Mouse (Mus musculus): Measurements from ENCODE around the gene Kdm6b. TPM values are rescaled to one million over a fixed set of nuclear protein-coding genes. Genes with fewer than 3 reads are reported as not detected.

The Kdm6b gene
- total RNA-seq, 2 experiments from 2014 or later = 2.8 to 14.4 TPM

DNA sequence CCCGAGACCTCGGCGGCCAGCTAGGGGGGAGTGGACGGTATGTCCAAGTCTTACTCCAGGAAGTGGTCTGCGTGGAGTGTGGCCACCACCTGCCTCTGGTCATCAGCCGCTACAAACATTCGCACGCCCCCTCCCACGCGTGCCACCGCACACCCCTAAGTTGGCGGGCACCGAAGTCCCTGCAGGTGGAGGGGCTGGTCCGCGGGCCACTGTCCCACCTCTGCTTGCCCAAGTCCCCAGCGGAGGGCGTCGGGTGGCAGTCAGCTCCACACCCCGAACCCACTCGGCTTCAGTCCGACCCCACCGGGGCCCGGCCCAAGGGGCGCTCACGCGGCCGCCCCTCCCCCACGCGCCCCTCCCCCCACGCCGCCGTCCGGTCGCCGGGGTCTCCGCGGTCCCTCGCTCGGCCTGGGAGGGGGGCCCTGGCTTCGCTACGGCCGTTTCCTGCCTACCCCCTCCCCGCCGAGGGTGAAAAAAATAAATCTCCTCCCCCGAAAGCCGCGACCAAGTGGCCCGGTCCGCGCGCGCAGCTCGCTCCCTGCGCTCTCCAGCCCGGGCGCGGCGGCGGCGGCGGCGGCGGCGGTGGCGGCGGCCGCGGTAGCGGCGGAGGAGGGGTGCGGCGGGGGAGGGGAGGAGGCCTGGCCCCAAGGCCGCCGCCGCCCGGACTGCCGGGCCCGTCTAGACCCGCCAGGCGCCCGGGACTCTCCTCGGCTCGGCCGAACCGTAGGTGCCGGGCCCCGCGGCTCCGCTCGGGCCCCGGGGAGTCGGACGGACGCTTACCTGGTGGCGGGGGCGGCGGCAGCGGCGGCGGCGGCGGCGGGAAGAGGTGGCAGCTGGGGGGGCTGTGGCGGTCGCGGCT, 44.9 kb downstream of the Kdm6b start:
- no peak for ATAC-seq (replicated peaks; ENCODE audit: poor library complexity, severe bottlenecking)

- ATAC-seq (replicated peaks; ENCODE audit: poor library complexity, severe bottlenecking) = peak; percentile 31
Measured at GRCm38 (mm10) chr11:69367616-69368355, 45.7 kb downstream of the Kdm6b start.

DNA sequence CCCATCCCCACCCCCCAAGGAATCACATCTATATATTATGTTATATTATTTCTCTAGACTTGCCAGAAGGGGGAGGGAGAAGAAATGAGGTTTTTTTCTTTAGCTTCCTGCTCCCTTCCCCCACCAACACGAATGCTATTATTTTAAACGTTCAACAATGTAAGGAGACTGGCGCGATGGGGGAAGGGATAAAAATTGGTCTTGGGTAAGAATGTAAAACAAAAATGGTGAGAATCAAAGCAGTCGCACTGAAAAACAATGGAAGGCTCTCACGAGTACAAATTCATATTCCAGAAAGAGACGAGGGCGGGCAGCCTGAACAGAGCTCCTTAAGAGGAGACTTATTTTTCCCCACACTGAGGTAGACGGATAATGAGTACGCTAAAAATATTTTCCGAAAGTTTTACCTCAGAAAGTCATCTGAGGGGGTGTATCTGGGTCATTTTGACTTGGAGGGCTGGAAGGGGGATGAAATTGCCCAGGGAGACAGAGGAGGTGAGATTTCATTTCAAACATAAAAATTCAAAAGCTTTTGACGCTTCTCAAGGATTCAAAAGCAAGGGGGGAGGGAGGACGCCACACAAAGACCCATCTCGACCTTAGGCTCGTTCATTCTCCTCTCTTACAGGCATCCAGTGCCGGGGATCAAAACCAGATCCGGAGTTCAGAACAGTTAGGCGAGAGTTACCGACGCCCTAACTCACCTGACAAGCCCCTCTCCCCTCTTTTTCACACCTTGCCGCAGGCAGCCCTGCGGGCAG, 46.4 kb downstream of the Kdm6b start:
- no peak for ATAC-seq (replicated peaks; ENCODE audit: poor library complexity, severe bottlenecking)

- ATAC-seq (replicated peaks; ENCODE audit: poor library complexity, severe bottlenecking) = peak; percentile 74
Measured at GRCm38 (mm10) chr11:69366157-69366854, 47.2 kb downstream of the Kdm6b start.

GRCm38 (mm10) chr11:69365722-69366121, 47.8 kb downstream of the Kdm6b start:
- ATAC-seq (replicated peaks; ENCODE audit: poor library complexity, severe bottlenecking) = no peak

GRCm38 (mm10) chr11:69364910-69365309, 48.6 kb downstream of the Kdm6b start:
- ATAC-seq (replicated peaks; ENCODE audit: poor library complexity, severe bottlenecking) = 0 out of 2 replicates have a peak, but pooled peaks have one; percentile 12

- ATAC-seq (replicated peaks; ENCODE audit: poor library complexity, severe bottlenecking) = no peak
Measured at GRCm38 (mm10) chr11:69364376-69364775, 49.1 kb downstream of the Kdm6b start.

GRCm38 (mm10) chr11:69362479-69362878, 51.0 kb downstream of the Kdm6b start:
- no peak for ATAC-seq (replicated peaks; ENCODE audit: poor library complexity, severe bottlenecking)

- ATAC-seq (replicated peaks; ENCODE audit: poor library complexity, severe bottlenecking) = no peak
Measured at GRCm38 (mm10) chr11:69362021-69362420, 51.5 kb downstream of the Kdm6b start.

- no peak for ATAC-seq (replicated peaks; ENCODE audit: poor library complexity, severe bottlenecking)
Measured at GRCm38 (mm10) chr11:69357690-69358089, 55.8 kb downstream of the Kdm6b start.

- ATAC-seq (replicated peaks; ENCODE audit: poor library complexity, severe bottlenecking) = no peak
Measured at GRCm38 (mm10) chr11:69356544-69356943, 56.9 kb downstream of the Kdm6b start.

Other genes with a start within 250 kb of the Kdm6b start
- not detected in 2 replicates for gene Alox8, start 215.8 kb downstream of the Kdm6b start, total RNA-seq (2014; fragmentation: Nextera tagmentation)
- gene Alox8, start 215.8 kb downstream of the Kdm6b start, total RNA-seq (2017) = not detected in 2 replicates
- gene Gucy2e, start 176.6 kb downstream of the Kdm6b start, total RNA-seq (2014; fragmentation: Nextera tagmentation) = not detected in 2 replicates
- gene Gucy2e, start 176.6 kb downstream of the Kdm6b start, total RNA-seq (2017) = not detected in 2 replicates
- gene Cntrob, start 89.9 kb downstream of the Kdm6b start, total RNA-seq (2014; fragmentation: Nextera tagmentation) = 30.7 and 36.3 TPM in 2 replicates
- gene Cntrob, start 89.9 kb downstream of the Kdm6b start, total RNA-seq (2017) = 21.3 and 24.2 TPM in 2 replicates
- gene Trappc1, start 89.7 kb downstream of the Kdm6b start, total RNA-seq (2014; fragmentation: Nextera tagmentation) = 89.2 and 132 TPM in 2 replicates
- 92.6 and 103 TPM in 2 replicates for gene Trappc1, start 89.7 kb downstream of the Kdm6b start, total RNA-seq (2017)
- gene Kcnab3, start 87.4 kb downstream of the Kdm6b start, total RNA-seq (2014; fragmentation: Nextera tagmentation) = not detected in 2 replicates
- gene Kcnab3, start 87.4 kb downstream of the Kdm6b start, total RNA-seq (2017) = 0.09 TPM in 1 of 2 replicates, not detected in the other
- gene Rnf227, start 73.2 kb downstream of the Kdm6b start, total RNA-seq (2014; fragmentation: Nextera tagmentation) = 5.4 and 6.7 TPM in 2 replicates
- 4.5 and 7.6 TPM in 2 replicates for gene Rnf227, start 73.2 kb downstream of the Kdm6b start, total RNA-seq (2017)
- 37.0 and 59.8 TPM in 2 replicates for gene Chd3, start 44.3 kb downstream of the Kdm6b start, total RNA-seq (2014; fragmentation: Nextera tagmentation)
- gene Chd3, start 44.3 kb downstream of the Kdm6b start, total RNA-seq (2017) = 26.9 and 37.7 TPM in 2 replicates
- 164 and 170 TPM in 2 replicates for gene Naa38, start 18.2 kb downstream of the Kdm6b start, total RNA-seq (2014; fragmentation: Nextera tagmentation)
- gene Naa38, start 18.2 kb downstream of the Kdm6b start, total RNA-seq (2017) = 112 and 181 TPM in 2 replicates
- gene Cyb5d1, start 18.0 kb downstream of the Kdm6b start, total RNA-seq (2014; fragmentation: Nextera tagmentation) = 22.8 and 25.2 TPM in 2 replicates
- 32.7 and 38.2 TPM in 2 replicates for gene Cyb5d1, start 18.0 kb downstream of the Kdm6b start, total RNA-seq (2017)
- not detected in 2 replicates for gene Tmem88, start 15.4 kb downstream of the Kdm6b start, total RNA-seq (2014; fragmentation: Nextera tagmentation)
- gene Tmem88, start 15.4 kb downstream of the Kdm6b start, total RNA-seq (2017) = 0.56 TPM in 1 of 2 replicates, not detected in the other
- 0.11 and 3.5 TPM in 2 replicates for gene Dnah2, start 135.4 kb upstream of the Kdm6b start, total RNA-seq (2014; fragmentation: Nextera tagmentation)
- gene Dnah2, start 135.4 kb upstream of the Kdm6b start, total RNA-seq (2017) = not detected in 2 replicates
- not detected in 2 replicates for gene Efnb3, start 146.5 kb upstream of the Kdm6b start, total RNA-seq (2014; fragmentation: Nextera tagmentation)
- gene Efnb3, start 146.5 kb upstream of the Kdm6b start, total RNA-seq (2017) = not detected in 2 replicates
- gene Wrap53, start 166.6 kb upstream of the Kdm6b start, total RNA-seq (2014; fragmentation: Nextera tagmentation) = 8.0 and 18.8 TPM in 2 replicates
- 6.5 and 11.3 TPM in 2 replicates for gene Wrap53, start 166.6 kb upstream of the Kdm6b start, total RNA-seq (2017)
- gene Trp53, start 166.7 kb upstream of the Kdm6b start, total RNA-seq (2014; fragmentation: Nextera tagmentation) = 215 and 226 TPM in 2 replicates
- gene Trp53, start 166.7 kb upstream of the Kdm6b start, total RNA-seq (2017) = 56.8 and 58.0 TPM in 2 replicates
- 1.7 and 3.0 TPM in 2 replicates for gene Atp1b2, start 192.3 kb upstream of the Kdm6b start, total RNA-seq (2014; fragmentation: Nextera tagmentation)
- 0.10 TPM in 1 of 2 replicates, not detected in the other for gene Atp1b2, start 192.3 kb upstream of the Kdm6b start, total RNA-seq (2017)
- not detected in 2 replicates for gene Shbg, start 204.2 kb upstream of the Kdm6b start, total RNA-seq (2014; fragmentation: Nextera tagmentation)
- not detected in 2 replicates for gene Shbg, start 204.2 kb upstream of the Kdm6b start, total RNA-seq (2017)
- gene Sat2, start 208.3 kb upstream of the Kdm6b start, total RNA-seq (2014; fragmentation: Nextera tagmentation) = not detected in 2 replicates
- 1.8 TPM in 1 of 2 replicates, not detected in the other for gene Sat2, start 208.3 kb upstream of the Kdm6b start, total RNA-seq (2017)
- gene Fxr2, start 219.3 kb upstream of the Kdm6b start, total RNA-seq (2014; fragmentation: Nextera tagmentation) = 47.4 and 65.8 TPM in 2 replicates
- 34.1 and 37.1 TPM in 2 replicates for gene Fxr2, start 219.3 kb upstream of the Kdm6b start, total RNA-seq (2017)
- gene Sox15, start 241.6 kb upstream of the Kdm6b start, total RNA-seq (2014; fragmentation: Nextera tagmentation) = not detected in 2 replicates
- gene Sox15, start 241.6 kb upstream of the Kdm6b start, total RNA-seq (2017) = not detected in 2 replicates
- 40.7 and 48.6 TPM in 2 replicates for gene Mpdu1, start 249.0 kb upstream of the Kdm6b start, total RNA-seq (2014; fragmentation: Nextera tagmentation)
- 58.5 and 67.9 TPM in 2 replicates for gene Mpdu1, start 249.0 kb upstream of the Kdm6b start, total RNA-seq (2017)